Mouse (Mus musculus): ENCODE measurements around the gene Smg7. TPM values are rescaled to one million over a fixed set of nuclear protein-coding genes. Genes with fewer than 3 reads are reported as not detected.

The Smg7 gene
- total and polyA plus RNA-seq, 2 experiments: 13.8 to 21.8 TPM

- no peaks in the 10 kb centered on the region for H3K79me2 ChIP-seq (ENCODE audit: control insufficient read depth, insufficient read depth, low read length)
- no peak overlapping the region for H3K9ac ChIP-seq (ENCODE audit: low read depth, low read length)
- no peaks in the 10 kb centered on the region for H3K27me3 ChIP-seq (ENCODE audit: control insufficient read depth, insufficient read depth, low read length)
- H3K4me3 ChIP-seq (ENCODE audit: insufficient read depth, low read depth, low read length): no peak overlapping the region
- H3K27ac ChIP-seq (replicated peaks; ENCODE audit: insufficient read depth, low read depth, low read length): no peak overlapping the region
- H3K4me1 ChIP-seq (ENCODE audit: control insufficient read depth, insufficient read depth, low read length): no peaks in the 10 kb centered on the region
- no peak for TF ChIP-seq POLR2A (IDR thresholded peaks at IDR 0.05; ENCODE audit: extremely low read depth, insufficient read depth, low read length)
- no peak for TF ChIP-seq CTCF (IDR thresholded peaks at IDR 0.05; ENCODE audit: low read depth, low read length)
- no peak for DNase-seq (ENCODE audit: extremely low read depth, low read depth, low spot score)
- 98% methylated on average over 2 of the region's 2 CpGs for whole genome bisulfite sequencing
- peaks cover 59% of the 10 kb centered on the region for H3K36me3 ChIP-seq (ENCODE audit: control insufficient read depth, insufficient read depth, low read length)
Observed at GRCm38 (mm10) chr1:152846856-152847255, 55.6 kb downstream of the Smg7 start.

DNA sequence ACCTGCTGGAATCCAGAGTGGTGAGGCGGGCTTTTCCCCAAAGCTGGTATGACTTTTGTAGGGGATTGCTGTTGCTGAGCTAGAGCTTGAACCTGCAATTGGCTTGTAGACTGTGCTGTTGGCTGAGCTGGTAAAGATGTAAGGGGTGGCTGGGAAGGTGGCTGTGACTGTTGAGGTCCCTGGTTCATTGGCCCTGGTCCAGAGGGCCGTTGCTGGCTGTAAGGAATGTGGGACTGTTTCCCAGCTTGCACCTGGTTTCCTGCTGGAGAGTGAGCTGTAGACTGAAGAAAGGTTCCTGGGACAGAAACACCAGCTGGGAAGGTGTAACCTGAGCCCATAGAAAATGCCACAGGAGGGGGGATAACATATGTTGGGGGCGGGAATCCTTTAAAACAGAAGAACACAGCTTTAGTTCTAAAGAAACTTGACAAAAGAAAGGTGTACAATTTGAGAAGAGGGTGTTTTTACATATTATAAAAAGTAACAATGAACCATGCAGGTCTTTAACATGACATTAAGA lies 57.2 kb downstream of the Smg7 start:
- TF ChIP-seq POLR2A (IDR thresholded peaks at IDR 0.05; ENCODE audit: extremely low read depth, insufficient read depth, low read length): no peak
- TF ChIP-seq CTCF (IDR thresholded peaks at IDR 0.05; ENCODE audit: low read depth, low read length): no peak
- DNase-seq (ENCODE audit: extremely low read depth, low read depth, low spot score): no peak
- 77% methylated on average over 3 of the region's 3 CpGs for WGBS
- no peak overlapping the region for H3K4me3 ChIP-seq (ENCODE audit: insufficient read depth, low read depth, low read length)
- H3K79me2 ChIP-seq (ENCODE audit: control insufficient read depth, insufficient read depth, low read length): no peaks in the 10 kb centered on the region
- no peaks in the 10 kb centered on the region for H3K4me1 ChIP-seq (ENCODE audit: control insufficient read depth, insufficient read depth, low read length)
- H3K27ac ChIP-seq (replicated peaks; ENCODE audit: insufficient read depth, low read depth, low read length): no peak overlapping the region
- peaks cover 62% of the 10 kb centered on the region for H3K36me3 ChIP-seq (ENCODE audit: control insufficient read depth, insufficient read depth, low read length)
- H3K9ac ChIP-seq (ENCODE audit: low read depth, low read length): no peak overlapping the region
- no peaks in the 10 kb centered on the region for H3K27me3 ChIP-seq (ENCODE audit: control insufficient read depth, insufficient read depth, low read length)

DNA sequence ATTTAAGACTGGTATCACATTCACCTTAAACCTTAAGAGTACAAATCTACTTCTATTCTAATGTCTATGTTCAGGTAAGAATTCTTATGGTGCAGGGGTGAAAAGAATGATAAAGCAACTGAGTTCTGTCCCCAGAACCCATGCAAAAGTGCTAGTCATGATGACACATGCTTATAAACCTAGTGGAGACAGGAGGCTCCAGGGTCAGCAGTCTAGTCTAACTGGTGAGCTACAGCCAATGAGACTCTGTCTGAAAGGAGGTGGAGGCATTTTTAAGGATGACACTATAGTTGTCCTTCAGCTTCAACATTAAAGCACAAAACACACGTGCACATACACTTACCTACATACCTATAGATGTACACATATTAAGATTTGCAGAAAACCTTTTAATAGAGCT lies 57.8 kb downstream of the Smg7 start:
- TF ChIP-seq CTCF (IDR thresholded peaks at IDR 0.05; ENCODE audit: low read depth, low read length) (no peak), POLR2A (IDR thresholded peaks at IDR 0.05; ENCODE audit: extremely low read depth, insufficient read depth, low read length) (no peak)
- Histone ChIP-seq H3K27me3 (ENCODE audit: control insufficient read depth, insufficient read depth, low read length) (no peaks in the 10 kb centered on the region), H3K4me3 (ENCODE audit: insufficient read depth, low read depth, low read length) (no peak overlapping the region), H3K4me1 (ENCODE audit: control insufficient read depth, insufficient read depth, low read length) (no peaks in the 10 kb centered on the region), H3K27ac (replicated peaks; ENCODE audit: insufficient read depth, low read depth, low read length) (no peak overlapping the region), H3K9ac (ENCODE audit: low read depth, low read length) (no peak overlapping the region), H3K36me3 (ENCODE audit: control insufficient read depth, insufficient read depth, low read length) (peaks cover 66% of the 10 kb centered on the region), H3K79me2 (ENCODE audit: control insufficient read depth, insufficient read depth, low read length) (no peaks in the 10 kb centered on the region)
- no peak for DNase-seq (ENCODE audit: extremely low read depth, low read depth, low spot score)
- 76% methylated on average over 1 of the region's 1 CpGs for WGBS

DNA sequence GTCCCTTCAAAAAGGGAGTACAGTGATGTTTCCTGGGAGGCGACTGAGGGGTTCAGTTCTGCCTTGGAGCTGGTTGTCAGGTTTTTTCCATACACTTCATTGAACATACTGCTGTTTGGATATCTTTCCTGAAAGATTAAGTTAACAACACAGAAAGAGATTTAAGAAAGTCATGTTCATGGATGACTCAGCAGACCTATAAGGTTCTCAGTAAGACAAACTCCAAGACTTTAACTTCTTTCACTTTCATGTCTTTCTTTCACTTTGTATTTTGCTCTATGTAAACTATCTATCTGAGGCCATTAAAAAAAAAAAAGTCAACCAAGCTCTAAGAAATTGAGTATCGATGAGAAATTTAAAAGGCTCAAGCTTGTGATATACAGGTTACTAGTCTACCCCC lies 61.4 kb downstream of the Smg7 start:
- no peaks in the 10 kb centered on the region for H3K27me3 ChIP-seq (ENCODE audit: control insufficient read depth, insufficient read depth, low read length)
- TF ChIP-seq CTCF (IDR thresholded peaks at IDR 0.05; ENCODE audit: low read depth, low read length) (no peak), POLR2A (IDR thresholded peaks at IDR 0.05; ENCODE audit: extremely low read depth, insufficient read depth, low read length) (no peak)
- 96% methylated on average over 2 of the region's 2 CpGs for WGBS
- H3K4me1 ChIP-seq (ENCODE audit: control insufficient read depth, insufficient read depth, low read length): no peaks in the 10 kb centered on the region
- peaks cover 61% of the 10 kb centered on the region for H3K36me3 ChIP-seq (ENCODE audit: control insufficient read depth, insufficient read depth, low read length)
- no peaks in the 10 kb centered on the region for H3K79me2 ChIP-seq (ENCODE audit: control insufficient read depth, insufficient read depth, low read length)
- no peak overlapping the region for H3K4me3 ChIP-seq (ENCODE audit: insufficient read depth, low read depth, low read length)
- H3K9ac ChIP-seq (ENCODE audit: low read depth, low read length): no peak overlapping the region
- no peak for DNase-seq (ENCODE audit: extremely low read depth, low read depth, low spot score)
- no peak overlapping the region for H3K27ac ChIP-seq (replicated peaks; ENCODE audit: insufficient read depth, low read depth, low read length)

- TF ChIP-seq POLR2A (IDR thresholded peaks at IDR 0.05; ENCODE audit: extremely low read depth, insufficient read depth, low read length) (no peak), CTCF (IDR thresholded peaks at IDR 0.05; ENCODE audit: low read depth, low read length) (no peak)
Observed at GRCm38 (mm10) chr1:152840343-152840742, 62.1 kb downstream of the Smg7 start.

GRCm38 (mm10) chr1:152838841-152839240 lies 63.6 kb downstream of the Smg7 start:
- Histone ChIP-seq H3K9ac (ENCODE audit: low read depth, low read length) (no peak overlapping the region), H3K79me2 (ENCODE audit: control insufficient read depth, insufficient read depth, low read length) (no peaks in the 10 kb centered on the region), H3K27me3 (ENCODE audit: control insufficient read depth, insufficient read depth, low read length) (no peaks in the 10 kb centered on the region), H3K27ac (replicated peaks; ENCODE audit: insufficient read depth, low read depth, low read length) (no peak overlapping the region), H3K4me1 (ENCODE audit: control insufficient read depth, insufficient read depth, low read length) (no peaks in the 10 kb centered on the region), H3K4me3 (ENCODE audit: insufficient read depth, low read depth, low read length) (no peak overlapping the region), H3K36me3 (ENCODE audit: control insufficient read depth, insufficient read depth, low read length) (peaks cover 47% of the 10 kb centered on the region)
- TF ChIP-seq CTCF (IDR thresholded peaks at IDR 0.05; ENCODE audit: low read depth, low read length) (no peak), POLR2A (IDR thresholded peaks at IDR 0.05; ENCODE audit: extremely low read depth, insufficient read depth, low read length) (no peak)
- WGBS: 89% methylated on average over 12 of the region's 12 CpGs
- DNase-seq (ENCODE audit: extremely low read depth, low read depth, low spot score): no peak

More at GRCm38 (mm10) chr1:152840343-152840742, 62.1 kb downstream of the Smg7 start:
- H3K27ac ChIP-seq (replicated peaks; ENCODE audit: insufficient read depth, low read depth, low read length): no peak overlapping the region
- H3K79me2 ChIP-seq (ENCODE audit: control insufficient read depth, insufficient read depth, low read length): no peaks in the 10 kb centered on the region
- H3K9ac ChIP-seq (ENCODE audit: low read depth, low read length): no peak overlapping the region
- H3K36me3 ChIP-seq (ENCODE audit: control insufficient read depth, insufficient read depth, low read length): peaks cover 58% of the 10 kb centered on the region
- DNase-seq (ENCODE audit: extremely low read depth, low read depth, low spot score): no peak
- H3K4me3 ChIP-seq (ENCODE audit: insufficient read depth, low read depth, low read length): no peak overlapping the region
- WGBS: 92% methylated on average over 3 of the region's 3 CpGs
- no peaks in the 10 kb centered on the region for H3K4me1 ChIP-seq (ENCODE audit: control insufficient read depth, insufficient read depth, low read length)
- H3K27me3 ChIP-seq (ENCODE audit: control insufficient read depth, insufficient read depth, low read length): no peaks in the 10 kb centered on the region
